11 mouse cellular contexts compared by ENCODE assay signal in the genomic region with DNA sequence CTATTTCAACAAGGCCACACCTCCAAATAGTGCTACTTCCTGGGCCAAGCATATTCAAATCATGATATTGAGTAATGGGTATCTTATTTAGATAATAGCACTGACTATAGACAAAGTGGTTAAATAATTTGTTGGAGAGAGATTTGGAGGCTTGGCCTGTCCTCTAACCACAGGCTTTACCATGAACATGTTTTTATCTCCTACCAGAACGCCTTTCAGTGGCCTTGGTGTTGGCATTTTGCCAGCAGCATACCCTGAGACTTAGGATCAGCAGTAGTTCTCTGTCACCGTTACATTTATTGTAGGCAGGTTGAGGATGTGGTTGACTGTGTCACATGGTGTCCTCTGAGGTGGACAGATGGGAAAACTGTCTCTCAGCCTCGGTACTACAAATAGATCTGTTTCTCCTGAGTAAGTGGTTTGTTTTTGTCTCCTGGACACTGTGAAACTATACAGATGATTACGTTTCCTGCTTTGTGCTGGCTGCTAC. TPM values are rescaled to one million over a fixed set of nuclear protein-coding genes. Genes with fewer than 3 reads are reported as not detected.
DNase-seq lines count a peak whose midpoint lies in the region; ATAC-seq and TF ChIP-seq lines count a peak whose summit lies in the region.
"Had no signal": no experiment of that assay in that cellular context is flagged by ENCODE, and none has a peak within 500 bp of the region (broad histone marks: within the 10 kb centered on the region; RNA-seq: fewer than 3 reads in every experiment).

No protein-coding gene starts in this region.

- H3K9me3 ChIP-seq in heart, embryonic 13.5 days: no peaks in the 10 kb centered on the region
- no peaks in the 10 kb centered on the region for H3K9me3 ChIP-seq in hindbrain, embryonic 10.5 days
- H3K9me3 ChIP-seq: neural tube, embryonic 15.5 days had no signal

- WGBS in heart, embryonic 13.5 days: 23% methylated on average over 4 of the region's 4 CpGs
- 78% methylated on average over 4 of the region's 4 CpGs for WGBS in hindbrain, embryonic 10.5 days

- ATAC-seq in heart, embryonic 13.5 days (ENCODE audit: extremely low read depth, insufficient number of reproducible peaks, low FRiP score, low TSS enrichment): no peak
- ATAC-seq in megakaryocyte, adult 5-6 weeks (ENCODE audit: poor library complexity, severe bottlenecking): peak; percentile 62

- H3K27me3 ChIP-seq in heart, embryonic 13.5 days (replicated peaks): no peaks in the 10 kb centered on the region
- no peaks in the 10 kb centered on the region for H3K27me3 ChIP-seq in hindbrain, embryonic 10.5 days (ENCODE audit: insufficient read depth, poor library complexity, severe bottlenecking)
- H3K27me3 ChIP-seq: neural tube, embryonic 15.5 days had no signal

- intact Hi-C loops in gastrocnemius, adult 2 months (cut with DNase I): no loop called here

- H3K4me2 ChIP-seq in heart, embryonic 13.5 days: no peak overlapping the region
- H3K4me2 ChIP-seq: neural tube, embryonic 15.5 days had no signal

- no peak overlapping the region for H3K4me3 ChIP-seq in heart, embryonic 13.5 days
- H3K4me3 ChIP-seq in hindbrain, embryonic 10.5 days: no peak overlapping the region
- no peak overlapping the region for H3K4me3 ChIP-seq in gastrocnemius, adult 2 months
- H3K4me3 ChIP-seq: neural tube, embryonic 15.5 days had no signal

- H3K4me1 ChIP-seq in heart, embryonic 13.5 days: peaks cover 7% of the 10 kb centered on the region
- H3K4me1 ChIP-seq in hindbrain, embryonic 10.5 days (replicated peaks): no peaks in the 10 kb centered on the region
- H3K4me1 ChIP-seq: neural tube, embryonic 15.5 days had no signal

- H3K36me3 ChIP-seq in heart, embryonic 13.5 days: no peaks in the 10 kb centered on the region
- no peaks in the 10 kb centered on the region for H3K36me3 ChIP-seq in hindbrain, embryonic 10.5 days
- H3K36me3 ChIP-seq: neural tube, embryonic 15.5 days had no signal

- peak overlapping the region; percentile 36; the same call in 1 of the 2 replicates for H3K27ac ChIP-seq in heart, embryonic 13.5 days (replicated peaks)
- no peak overlapping the region for H3K27ac ChIP-seq in hindbrain, embryonic 10.5 days
- H3K27ac ChIP-seq in gastrocnemius, adult 2 months: no peak overlapping the region
- H3K27ac ChIP-seq: neural tube, embryonic 15.5 days had no signal

- no peak overlapping the region for H3K9ac ChIP-seq in heart, embryonic 13.5 days
- H3K9ac ChIP-seq: neural tube, embryonic 15.5 days had no signal

- DNase-seq in heart, adult 8-10 months (ENCODE audit: low spot score): no peak
- DNase-seq in thymus, postnatal 4 days: peak; percentile 37
- DNase-seq in thymus, postnatal 25 days: no peak
- DNase-seq in hindbrain, embryonic 10.5 days (ENCODE audit: low spot score): no peak
- no peak for DNase-seq in gastrocnemius, adult 2 months
- no peak for DNase-seq in gastrocnemius, adult 18-20 months (ENCODE audit: low spot score)
- DNase-seq: cerebellum, adult 11-12 months; kidney, postnatal 14 days had no signal

- no peak for TF ChIP-seq CTCF in gastrocnemius, adult 2 months (IDR thresholded peaks at IDR 0.05)

RNA-seq across cellular contexts. Expression of a gene that starts 25.4 kb away (rescaled TPM):
- 327 and 356 TPM in 2 replicates for polyA plus RNA-seq in heart, embryonic 13.5 days (2015; fragmentation: Nextera tagmentation; extraction: Ambion mirVana)
- total RNA-seq in heart, adult 8-10 months (2022): 100 to 1,000 TPM; 129 to 150 (median 143) TPM
- 322 and 367 TPM in 2 replicates for total RNA-seq in megakaryocyte, adult 5-6 weeks (2015)
- 252 and 280 TPM in 2 replicates for total RNA-seq in megakaryocyte, adult 5-6 weeks (2017)
- polyA plus RNA-seq in hindbrain, embryonic 10.5 days (2016; fragmentation: Nextera tagmentation; extraction: Ambion mirVana): 481 and 500 TPM in 2 replicates
- total RNA-seq in gastrocnemius, adult 2 months (2021): 10 to 100 TPM; 95.8 to 100.0 TPM
- total RNA-seq in gastrocnemius, adult 18-20 months (2021): 100 to 1,000 TPM in 1 of 2 experiments, 10 to 100 TPM in 1; 97.6 to 106 TPM

RNA-seq across cellular contexts. Expression of a gene that starts 46.8 kb away (rescaled TPM):
- polyA plus RNA-seq in heart, embryonic 13.5 days (2015; fragmentation: Nextera tagmentation; extraction: Ambion mirVana): 79.0 and 80.6 TPM in 2 replicates
- 10 to 100 TPM; 35.2 to 41.6 (median 38.7) TPM for total RNA-seq in heart, adult 8-10 months (2022)
- 142 and 161 TPM in 2 replicates for total RNA-seq in megakaryocyte, adult 5-6 weeks (2015)
- 82.5 and 85.9 TPM in 2 replicates for total RNA-seq in megakaryocyte, adult 5-6 weeks (2017)
- 90.5 and 93.6 TPM in 2 replicates for polyA plus RNA-seq in hindbrain, embryonic 10.5 days (2016; fragmentation: Nextera tagmentation; extraction: Ambion mirVana)
- 10 to 100 TPM; 22.0 to 26.8 TPM for total RNA-seq in gastrocnemius, adult 2 months (2021)
- 10 to 100 TPM; 21.6 to 26.4 TPM for total RNA-seq in gastrocnemius, adult 18-20 months (2021)
